Mouse (Mus musculus) brain, embryonic 18.5 days (tissue): ENCODE data around the gene Igsf10.
"Not testable (repeated sequence)": the region's sequence is repeated elsewhere in the genome, so short reads cannot be mapped to it uniquely, and the experiment has no call there.

Source experiments
- DNase-seq: peaks from one replicate; pipeline ENCODE4 v3.0.0-alpha.2; 2012; ENCODE audit warnings: low read depth, low spot score

Gene Igsf10

GRCm38 (mm10) chr3:59344065-59344905, at the start of gene Igsf10:
Gene Igsf10 (minus strand): TSS chr3:59344394.
- DNase-seq = peak; percentile 46

- DNase-seq = no peak
Measured at GRCm38 (mm10) chr3:59385553-59385952, 41.4 kb upstream of the Igsf10 start.

GRCm38 (mm10) chr3:59385000-59385399, 40.8 kb upstream of the Igsf10 start:
- DNase-seq = no peak

- no peak for DNase-seq
Measured at GRCm38 (mm10) chr3:59384321-59384720, 40.1 kb upstream of the Igsf10 start.

- DNase-seq = not testable (repeated sequence)
Measured at GRCm38 (mm10) chr3:59378791-59379190, 34.6 kb upstream of the Igsf10 start.

GRCm38 (mm10) chr3:59361895-59362294, 17.7 kb upstream of the Igsf10 start:
- no peak for DNase-seq

- DNase-seq = no peak
Measured at GRCm38 (mm10) chr3:59360102-59360501, 15.9 kb upstream of the Igsf10 start.

- DNase-seq = no peak
Measured at GRCm38 (mm10) chr3:59354156-59354555, 10.0 kb upstream of the Igsf10 start.

GRCm38 (mm10) chr3:59351768-59352167, 7.6 kb upstream of the Igsf10 start:
- DNase-seq = no peak

GRCm38 (mm10) chr3:59343026-59343425, 1.2 kb downstream of the Igsf10 start:
- DNase-seq = no peak

GRCm38 (mm10) chr3:59341647-59342427, 2.4 kb downstream of the Igsf10 start:
- DNase-seq = no peak

- DNase-seq = no peak
Measured at GRCm38 (mm10) chr3:59328526-59328925, 15.7 kb downstream of the Igsf10 start.

GRCm38 (mm10) chr3:59321278-59321876, 22.8 kb downstream of the Igsf10 start:
- DNase-seq = no peak

GRCm38 (mm10) chr3:59316077-59316476, 28.1 kb downstream of the Igsf10 start:
- DNase-seq = no peak

GRCm38 (mm10) chr3:59312610-59313009, 31.6 kb downstream of the Igsf10 start:
- DNase-seq = no peak

GRCm38 (mm10) chr3:59305518-59305917, 38.7 kb downstream of the Igsf10 start:
- DNase-seq = no peak

GRCm38 (mm10) chr3:59304944-59305343, 39.2 kb downstream of the Igsf10 start:
- DNase-seq = no peak

- no peak for DNase-seq
Measured at GRCm38 (mm10) chr3:59297653-59298052, 46.5 kb downstream of the Igsf10 start.

- DNase-seq = no peak
Measured at GRCm38 (mm10) chr3:59296563-59297130, 47.5 kb downstream of the Igsf10 start.

GRCm38 (mm10) chr3:59295699-59296562, 48.3 kb downstream of the Igsf10 start:
- no peak for DNase-seq
